Mouse (Mus musculus): Measurements from ENCODE around the gene Polr3f.

DNA sequence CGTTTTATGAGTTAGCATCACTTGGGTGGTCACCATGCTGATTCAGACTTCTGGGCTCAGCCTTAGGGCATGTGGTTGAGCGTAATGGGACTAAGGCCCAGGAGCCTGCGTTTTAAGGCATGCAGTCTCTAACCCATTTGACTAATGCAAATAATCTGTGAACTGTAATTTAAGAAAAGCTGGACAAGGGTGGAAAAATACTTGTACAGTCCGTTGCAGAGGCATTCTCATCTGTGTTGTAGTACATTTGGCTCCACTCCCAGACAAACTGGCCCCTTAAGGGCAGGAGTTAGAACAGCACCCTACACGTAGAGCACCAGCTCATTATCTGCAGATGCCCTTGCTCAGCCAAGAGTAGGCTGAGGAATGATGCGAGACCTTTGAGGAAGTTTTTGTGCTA is 17.1 kb downstream of the Polr3f start:
- TF ChIP-seq POLR2A (IDR thresholded peaks at IDR 0.05; ENCODE audit: extremely low read depth, insufficient read depth, low read length) (no peak), CTCF (IDR thresholded peaks at IDR 0.05; ENCODE audit: extremely low read depth, insufficient read depth, low read length) (no peak)
